Mouse (Mus musculus) olfactory bulb, adult 2 months (tissue): ENCODE results near the gene RPS10-NUDT3. TPM values are rescaled to one million over a fixed set of nuclear protein-coding genes. Genes with fewer than 3 reads are reported as not detected.

Source experiments
- H3K27ac ChIP-seq: fragments of 200-500 bp; 2 replicates; pipeline ENCODE4 v1.5.1; 2012; ENCODE audit warnings: low read depth, low read length; ENCODE audit not compliant: insufficient read depth
- H3K4me1 ChIP-seq: fragments of 200-500 bp; 2 replicates; pipeline ENCODE4 v1.6.1; 2012; ENCODE audit warnings: low read length; ENCODE audit not compliant: control insufficient read depth, insufficient read depth
- H3K4me3 ChIP-seq: fragments of 200-500 bp; 2 replicates; pipeline ENCODE4 v1.5.1; 2012; ENCODE audit warnings: mild to moderate bottlenecking, low read depth, low read length, moderate library complexity; ENCODE audit not compliant: insufficient read depth
- CTCF ChIP-seq: fragments of 200-500 bp; IDR thresholded peaks from 2 replicates; pipeline ENCODE4 v1.5.1; 2012; ENCODE audit warnings: low read depth, mild to moderate bottlenecking, low read length, moderate library complexity; ENCODE audit not compliant: insufficient read depth
- POLR2A ChIP-seq: fragments of 200-500 bp; IDR thresholded peaks from 2 replicates; pipeline ENCODE4 v1.6.1; 2012; ENCODE audit warnings: mild to moderate bottlenecking, low read depth, low read length, moderate library complexity; ENCODE audit not compliant: insufficient read depth
- WGBS: fragments of 180-500 bp; shearing (Covaris S2); methylation state at CpG from one replicate; pipeline ENCODE4 v1.1.7; 2018; 5-methylcytosine and 5-hydroxymethylcytosine counted together
- polyA plus RNA-seq: library from polyadenylated mRNA; stranded (reverse); fragments of >200 nt; gene quantifications from 2 replicates; pipeline ENCODE4 v1.2.4, GENCODE M21; 2012; ENCODE audit warnings: low replicate concordance; ENCODE audit not compliant: missing spikeins, insufficient read depth, insufficient read length

RPS10-NUDT3 gene
- polyA plus RNA-seq, 1 experiment: not detected

DNA sequence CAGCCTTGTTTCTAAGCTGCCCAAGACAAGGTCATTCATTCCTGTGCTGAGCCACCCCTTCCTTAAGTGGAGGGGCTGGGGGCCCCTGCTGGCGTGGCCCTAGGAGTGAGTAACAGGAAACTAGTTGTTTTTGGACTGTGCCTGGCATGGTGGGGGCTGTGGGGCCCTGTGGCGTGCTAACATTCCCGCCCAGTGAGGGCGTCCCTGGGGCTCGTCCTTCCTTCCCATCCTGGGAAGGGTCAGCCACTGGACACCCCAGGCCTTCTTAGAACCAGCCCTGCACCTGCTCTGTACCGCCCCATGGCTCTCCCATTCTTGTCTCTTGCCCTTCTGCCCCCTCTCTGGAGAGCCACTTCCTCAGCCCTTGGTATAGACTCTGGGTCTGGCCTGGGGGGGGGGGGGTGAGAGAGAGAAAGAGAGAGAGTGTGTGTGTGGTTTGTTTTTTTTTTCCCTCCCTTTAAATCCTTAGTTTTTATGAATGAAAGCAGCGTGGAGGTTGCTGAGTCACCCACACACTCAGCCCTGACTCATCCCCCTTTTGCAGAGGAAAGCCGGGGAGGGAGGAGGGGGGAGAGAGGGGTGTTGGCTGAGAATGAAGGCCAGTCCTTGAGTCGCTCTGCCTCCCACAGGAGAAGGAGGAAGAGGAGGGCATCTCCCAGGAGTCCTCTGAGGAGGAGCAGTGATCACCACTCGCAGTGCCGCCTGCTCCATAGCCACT is 73.1 kb downstream of the RPS10-NUDT3 start:
- Histone ChIP-seq H3K4me3 (no peak overlapping the region), H3K4me1 (peaks cover 51% of the 10 kb centered on the region), H3K27ac (peak overlapping the region; percentile 2; the same call in 1 of the 2 replicates)
- WGBS: 46% methylated on average over 9 of the region's 11 CpGs
- no peak for TF ChIP-seq POLR2A
- no peak for TF ChIP-seq CTCF

- 79% methylated on average over 13 of the region's 13 CpGs for WGBS
- Histone ChIP-seq H3K4me3 (no peak overlapping the region), H3K4me1 (peaks cover 50% of the 10 kb centered on the region), H3K27ac (no peak overlapping the region)
- no peak for TF ChIP-seq POLR2A
- no peak for TF ChIP-seq CTCF
These were observed 74.0 kb downstream of the RPS10-NUDT3 start for GRCm38 (mm10) chr17:27560926-27561480.

- WGBS: 92% methylated on average over 12 of the region's 12 CpGs
- Histone ChIP-seq H3K4me1 (peaks cover 54% of the 10 kb centered on the region), H3K4me3 (no peak overlapping the region), H3K27ac (no peak overlapping the region)
- no peak for TF ChIP-seq POLR2A
- no peak for TF ChIP-seq CTCF
These were observed 75.4 kb downstream of the RPS10-NUDT3 start for GRCm38 (mm10) chr17:27559596-27559995.

GRCm38 (mm10) chr17:27558845-27559244 is 76.2 kb downstream of the RPS10-NUDT3 start:
- TF ChIP-seq CTCF (no peak), POLR2A (no peak)
- Histone ChIP-seq H3K27ac (no peak overlapping the region), H3K4me1 (peaks cover 51% of the 10 kb centered on the region), H3K4me3 (no peak overlapping the region)
- WGBS: 44% methylated on average over 5 of the region's 5 CpGs

- no peak for TF ChIP-seq CTCF
- TF ChIP-seq POLR2A: no peak
- Histone ChIP-seq H3K4me1 (peaks cover 51% of the 10 kb centered on the region), H3K27ac (no peak overlapping the region), H3K4me3 (peak overlapping the region; percentile 97)
- WGBS: 30% methylated on average over 14 of the region's 14 CpGs
These were observed 76.9 kb downstream of the RPS10-NUDT3 start for GRCm38 (mm10) chr17:27557927-27558661.

DNA sequence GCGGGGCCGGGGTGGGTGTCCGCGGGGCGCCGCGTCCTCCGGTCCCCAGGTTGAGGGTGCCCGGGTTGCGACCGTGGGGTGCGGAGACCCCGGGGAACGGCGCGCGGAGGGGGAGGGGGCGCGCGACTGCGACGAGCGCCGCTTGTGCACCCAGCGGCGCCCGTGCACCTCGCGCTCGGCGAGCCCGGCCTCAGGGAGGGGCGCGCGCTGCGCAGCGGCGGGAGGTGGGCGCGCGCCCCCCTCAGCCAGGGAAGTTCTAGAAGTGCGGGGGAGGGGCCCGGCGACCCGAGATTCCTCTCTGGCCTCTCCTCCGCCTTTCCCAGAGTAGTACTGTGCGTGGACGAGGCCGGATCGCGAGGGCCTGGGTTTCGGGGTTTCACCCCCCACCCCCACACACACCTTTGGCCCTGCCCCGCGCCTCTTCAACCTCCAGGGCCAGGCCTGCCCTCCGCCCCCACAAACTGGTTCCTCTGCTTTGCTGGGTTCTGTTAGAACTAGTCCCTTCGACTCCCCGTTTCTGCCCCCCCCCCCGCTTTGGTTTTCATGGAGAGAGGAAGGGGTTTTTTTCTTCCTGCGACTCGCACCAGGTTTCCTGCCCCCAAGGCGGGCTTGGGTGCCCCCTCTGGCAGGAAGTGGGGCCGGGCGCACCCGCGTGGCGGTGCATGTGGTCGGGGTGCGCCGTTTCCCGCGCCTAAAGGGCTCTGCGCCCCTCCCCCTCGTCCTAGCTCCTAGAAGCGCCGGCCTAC is 77.7 kb downstream of the RPS10-NUDT3 start:
- TF ChIP-seq POLR2A (no peak), CTCF (no peak)
- peaks cover 46% of the 10 kb centered on the region for H3K4me1 ChIP-seq
- H3K27ac ChIP-seq: peak overlapping the region; percentile 74
- peak overlapping the region; percentile 97 for H3K4me3 ChIP-seq
- 1% methylated on average over 66 of the region's 75 CpGs for WGBS

- WGBS: under 1% methylated on average over 79 of the region's 79 CpGs
- H3K27ac ChIP-seq: peak within 1 kb of the TSS; percentile 74
- TF ChIP-seq CTCF (peak; percentile 2; the same call in 1 of the 2 replicates), POLR2A (peak; percentile 71; the same call in 1 of the 2 replicates)
- peak within 1 kb of the TSS; percentile 97 for H3K4me3 ChIP-seq
- peaks cover 38% of the 10 kb centered on the region for H3K4me1 ChIP-seq
These were observed 78.6 kb downstream of the RPS10-NUDT3 start, which contains the start of gene Hmga1 for GRCm38 (mm10) chr17:27556315-27557011. Hmga1 (plus strand) TSS chr17:27556497.

DNA sequence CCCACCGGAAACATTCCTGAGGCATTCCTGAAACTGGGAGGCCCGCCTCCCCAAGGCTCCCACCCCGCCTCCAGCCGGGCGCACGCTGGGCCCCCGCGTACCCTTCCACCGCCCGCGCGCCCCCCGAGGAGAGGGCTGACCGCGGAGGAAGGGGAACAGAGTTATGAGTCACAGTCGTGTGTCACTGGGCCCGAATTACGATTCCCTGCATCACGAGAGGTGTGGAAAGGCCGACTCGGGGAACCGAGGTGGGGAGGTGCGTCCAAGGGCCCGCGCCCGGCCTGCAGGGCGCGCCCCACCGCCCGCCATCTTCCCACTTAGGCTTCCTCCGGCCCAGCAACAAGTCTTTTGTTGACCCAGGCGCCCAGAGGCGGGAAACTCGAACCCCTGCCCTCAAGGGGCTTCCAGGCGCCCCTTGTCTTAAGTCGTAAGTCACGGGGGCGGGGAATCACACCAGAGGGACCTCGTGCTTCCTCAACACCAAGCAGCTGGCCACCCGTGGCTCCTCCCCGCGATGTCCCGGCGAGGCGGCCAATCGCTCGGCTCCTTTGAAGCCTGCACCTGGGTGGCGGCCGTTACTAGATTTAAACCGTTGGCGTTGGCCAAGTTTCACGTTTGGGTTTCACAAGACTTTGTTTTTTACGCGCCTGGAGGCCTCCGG is 79.4 kb downstream of the RPS10-NUDT3 start:
- Histone ChIP-seq H3K4me3 (peak overlapping the region; percentile 97), H3K27ac (no peak overlapping the region), H3K4me1 (peaks cover 32% of the 10 kb centered on the region)
- WGBS: 1% methylated on average over 55 of the region's 55 CpGs
- TF ChIP-seq CTCF (0 out of 2 replicates have a peak, but pooled peaks have one; percentile 2), POLR2A (no peak)
